ENCODE assay signal across 7 mouse cellular contexts in the genomic region with DNA sequence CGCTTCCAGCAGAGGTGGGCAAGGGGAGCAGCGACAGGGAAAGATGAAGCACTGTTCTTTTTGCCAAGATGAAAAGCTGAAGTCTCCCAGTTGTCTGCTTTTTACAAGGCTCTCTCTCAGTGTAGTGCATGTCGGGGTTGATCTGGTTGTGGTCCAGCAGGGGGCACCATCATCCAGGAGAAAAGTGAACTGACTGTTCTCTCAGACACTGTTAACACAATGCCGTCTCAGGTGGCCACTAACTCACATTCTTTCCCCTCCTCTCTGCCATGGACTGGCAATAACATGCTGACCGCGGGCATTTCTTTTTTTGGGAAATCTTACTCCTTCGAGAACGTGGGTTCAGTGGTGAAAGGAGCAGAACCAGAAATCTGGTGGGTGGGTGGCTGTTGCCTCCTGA. TPM values are rescaled to one million over a fixed set of nuclear protein-coding genes. Genes with fewer than 3 reads are reported as not detected.
DNase-seq lines count a peak whose midpoint lies in the region; ATAC-seq and TF ChIP-seq lines count a peak whose summit lies in the region.

No protein-coding gene starts in this region.

- H3K9me3 ChIP-seq in intestine, postnatal 0 days (ENCODE audit: control insufficient read depth): no peaks in the 10 kb centered on the region
- no peaks in the 10 kb centered on the region for H3K9me3 ChIP-seq in midbrain, embryonic 11.5 days (ENCODE audit: control insufficient read depth, low read length)

- H3K36me3 ChIP-seq in intestine, postnatal 0 days (ENCODE audit: control insufficient read depth, insufficient read depth): peaks cover 65% of the 10 kb centered on the region
- peaks cover 23% of the 10 kb centered on the region for H3K36me3 ChIP-seq in midbrain, embryonic 11.5 days (ENCODE audit: control insufficient read depth, insufficient read depth, low read length)

- intact Hi-C loops in left cerebral cortex, postnatal 36 days (cut with DNase I): loop anchor here (1.0 to 2.0 kb wide), 2 partner anchors 106 to 139 kb away; no protein-coding TSS in a partner anchor

- 32% methylated on average over 8 of the region's 8 CpGs for WGBS in intestine, postnatal 0 days
- 45% methylated on average over 8 of the region's 8 CpGs for WGBS in midbrain, embryonic 11.5 days

- peak; percentile 71 for ATAC-seq in granulocyte monocyte progenitor cell, adult 5-6 weeks (replicated peaks; ENCODE audit: poor library complexity, severe bottlenecking)
- peak; percentile 70 for ATAC-seq in intestine, postnatal 0 days
- ATAC-seq in midbrain, embryonic 11.5 days (ENCODE audit: low FRiP score): peak; percentile 73

- H3K4me3 ChIP-seq in intestine, postnatal 0 days (ENCODE audit: low read depth, low read length): no peak overlapping the region
- no peak overlapping the region for H3K4me3 ChIP-seq in midbrain, embryonic 11.5 days (ENCODE audit: low read depth, low read length)

- no peaks in the 10 kb centered on the region for H3K27me3 ChIP-seq in intestine, postnatal 0 days (replicated peaks; ENCODE audit: control insufficient read depth, insufficient read depth, low read length)
- H3K27me3 ChIP-seq in midbrain, embryonic 11.5 days (ENCODE audit: control insufficient read depth, insufficient read depth, low read length): no peaks in the 10 kb centered on the region

- H3K4me2 ChIP-seq in intestine, postnatal 0 days (replicated peaks; ENCODE audit: low read depth): no peak overlapping the region
- no peak overlapping the region for H3K4me2 ChIP-seq in midbrain, embryonic 11.5 days

- peak; percentile 76 to 77 for DNase-seq in adrenal gland, adult 18-20 months (ENCODE audit: low spot score in 2 of 2)
- peak; percentile 82 for DNase-seq in embryo, embryonic 11 days
- peak; percentile 65 to 75 for DNase-seq in left cerebral cortex, postnatal 36 days (ENCODE audit: low spot score in 2 of 2)
- peak; percentile 93 for DNase-seq in midbrain, embryonic 11.5 days (ENCODE audit: low spot score, missing footprints)
- DNase-seq in skeletal muscle tissue, adult 2 months (ENCODE audit: low read depth, low spot score): peak; percentile 59

- no peaks in the 10 kb centered on the region for H3K4me1 ChIP-seq in intestine, postnatal 0 days (replicated peaks; ENCODE audit: control insufficient read depth, insufficient read depth, low read length)
- H3K4me1 ChIP-seq in midbrain, embryonic 11.5 days (ENCODE audit: control insufficient read depth, insufficient read depth, low read length): no peaks in the 10 kb centered on the region

- H3K27ac ChIP-seq in intestine, postnatal 0 days (ENCODE audit: low read depth, low read length): no peak overlapping the region
- no peak overlapping the region for H3K27ac ChIP-seq in midbrain, embryonic 11.5 days (ENCODE audit: low read depth, low read length)

- TF ChIP-seq CTCF in intestine, postnatal 0 days (IDR thresholded peaks at IDR 0.05; ENCODE audit: low read depth): peak; percentile 91

- H3K9ac ChIP-seq in intestine, postnatal 0 days (ENCODE audit: low read depth, low read length): no peak overlapping the region
- no peak overlapping the region for H3K9ac ChIP-seq in midbrain, embryonic 11.5 days (ENCODE audit: low read length)

RNA-seq across cellular contexts. Expression of gene Mat2a, which starts 11.3 kb away (rescaled TPM):
- total RNA-seq in adrenal gland, adult 18-20 months (2021): 100 to 1,000 TPM; 291 to 320 TPM
- 387 and 444 TPM in 2 replicates for total RNA-seq in granulocyte monocyte progenitor cell, adult 5-6 weeks (2014; fragmentation: Nextera tagmentation)
- total RNA-seq in granulocyte monocyte progenitor cell, adult 5-6 weeks (2017): 211 and 247 TPM in 2 replicates
- 120 and 128 TPM in 2 replicates for polyA plus RNA-seq in intestine, postnatal 0 days (2015; fragmentation: Nextera tagmentation; extraction: Ambion mirVana)
- 100 to 1,000 TPM; 164 to 176 TPM for total RNA-seq in left cerebral cortex, postnatal 36 days (2021)
- polyA plus RNA-seq in midbrain, embryonic 11.5 days (2014; fragmentation: Nextera tagmentation; extraction: Ambion mirVana): 463 and 499 TPM in 2 replicates

RNA-seq across cellular contexts. Expression of gene Ggcx, which starts 13.9 kb away (rescaled TPM):
- total RNA-seq in adrenal gland, adult 18-20 months (2021): 10 to 100 TPM; 48.6 to 59.5 TPM
- total RNA-seq in granulocyte monocyte progenitor cell, adult 5-6 weeks (2014; fragmentation: Nextera tagmentation): 7.9 and 8.8 TPM in 2 replicates
- 9.6 and 19.7 TPM in 2 replicates for total RNA-seq in granulocyte monocyte progenitor cell, adult 5-6 weeks (2017)
- 6.2 and 6.8 TPM in 2 replicates for polyA plus RNA-seq in intestine, postnatal 0 days (2015; fragmentation: Nextera tagmentation; extraction: Ambion mirVana)
- total RNA-seq in left cerebral cortex, postnatal 36 days (2021): 10 to 100 TPM; 21.7 to 27.0 TPM
- polyA plus RNA-seq in midbrain, embryonic 11.5 days (2014; fragmentation: Nextera tagmentation; extraction: Ambion mirVana): 9.4 and 12.2 TPM in 2 replicates

RNA-seq across cellular contexts. Expression of gene Vamp8, which starts 37.5 kb away (rescaled TPM):
- total RNA-seq in adrenal gland, adult 18-20 months (2021): 100 to 1,000 TPM; 111 to 140 TPM
- total RNA-seq in granulocyte monocyte progenitor cell, adult 5-6 weeks (2014; fragmentation: Nextera tagmentation): 239 and 250 TPM in 2 replicates
- total RNA-seq in granulocyte monocyte progenitor cell, adult 5-6 weeks (2017): 347 and 437 TPM in 2 replicates
- polyA plus RNA-seq in intestine, postnatal 0 days (2015; fragmentation: Nextera tagmentation; extraction: Ambion mirVana): 450 and 453 TPM in 2 replicates
- 10 to 100 TPM; 12.6 to 13.8 TPM for total RNA-seq in left cerebral cortex, postnatal 36 days (2021)
- polyA plus RNA-seq in midbrain, embryonic 11.5 days (2014; fragmentation: Nextera tagmentation; extraction: Ambion mirVana): 27.6 and 32.0 TPM in 2 replicates

RNA-seq across cellular contexts. Expression of gene Vamp5, which starts 47.8 kb away (rescaled TPM):
- total RNA-seq in adrenal gland, adult 18-20 months (2021): 10 to 100 TPM; 22.9 to 25.5 TPM
- total RNA-seq in granulocyte monocyte progenitor cell, adult 5-6 weeks (2014; fragmentation: Nextera tagmentation): 12.4 and 43.7 TPM in 2 replicates
- total RNA-seq in granulocyte monocyte progenitor cell, adult 5-6 weeks (2017): 8.6 and 16.5 TPM in 2 replicates
- polyA plus RNA-seq in intestine, postnatal 0 days (2015; fragmentation: Nextera tagmentation; extraction: Ambion mirVana): 14.9 and 16.6 TPM in 2 replicates
- 1 to 10 TPM; 4.0 to 4.3 TPM for total RNA-seq in left cerebral cortex, postnatal 36 days (2021)
- polyA plus RNA-seq in midbrain, embryonic 11.5 days (2014; fragmentation: Nextera tagmentation; extraction: Ambion mirVana): 13.4 and 15.4 TPM in 2 replicates

Comparison
In these comparisons a context has a peak if more than half of its experiments do, and no peak if none do; other contexts are left out.
1. RNA of gene Vamp8, which starts 37.5 kb away (total RNA-seq): 239 to 437 TPM in granulocyte monocyte progenitor cell, adult 5-6 weeks and 111 to 140 TPM in adrenal gland, adult 18-20 months; 12.6 to 13.8 TPM in left cerebral cortex, postnatal 36 days; every median in the first group is over 4 times any median in the second.
2. Peak in every context shown above with its lines, with median percentiles within 50 percentile points of each other: DNase-seq and ATAC-seq.